Mouse (Mus musculus) embryonic stem cell, embryonic (primary cell): Measurements from ENCODE around the gene Fkbp1b.

ENCODE experiments used
- CTCF ChIA-PET, 4 experiments: fragments of 300-600 bp in 2 of 4; fragments of 350-600 bp in 2 of 4; sonication (Branson Sonifier 250); formaldehyde crosslinking; loops; one replicate each; lab custom pipeline; 2022; ENCODE audit warnings: inconsistent platforms in 2 of 4; lab: Charles Lee
- POLR2A ChIA-PET, 4 experiments: fragments of 300-600 bp in 2 of 4; fragments of 350-600 bp in 2 of 4; sonication (Branson Sonifier 250); formaldehyde crosslinking; loops; one replicate each; lab custom pipeline; 2022; ENCODE audit warnings: antibody characterized with exemption in 4 of 4, inconsistent platforms in 1 of 4; lab: Charles Lee

Fkbp1b gene

DNA sequence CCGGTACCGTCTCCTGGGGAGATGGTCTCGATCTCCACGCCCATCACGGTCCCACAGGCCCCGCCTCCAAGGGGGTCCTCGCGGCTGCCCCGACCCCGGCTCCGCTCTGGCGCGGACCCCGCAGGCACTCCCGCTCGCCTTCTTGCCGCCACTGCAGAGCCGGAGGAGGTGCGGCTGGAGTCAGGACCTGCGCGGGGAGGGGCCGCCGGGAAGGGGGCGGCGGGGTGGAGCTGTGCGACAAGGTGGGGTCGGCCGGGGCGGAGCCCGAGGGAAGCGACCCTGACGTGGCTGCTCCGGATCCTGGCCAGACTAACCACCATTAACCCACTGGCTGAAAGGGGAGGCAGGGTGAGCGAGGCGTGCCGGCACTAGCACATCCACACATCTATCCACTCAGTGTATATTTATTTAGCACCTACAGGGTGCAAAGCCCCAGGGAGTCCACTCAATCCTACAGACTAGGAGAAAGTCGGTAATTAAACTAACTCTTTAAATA is at the start of gene Fkbp1b:
Gene Fkbp1b (minus strand): TSS at position 200 of the 496 bp plus-strand sequence.
- ChIA-PET POLR2A (interaction anchor here in 3 of 4 experiments (0.6 to 3.5 kb wide), 20 partner anchors 8 to 485 kb away, joined by 3 to 33 read pairs (median 3); partner anchors contain the start of genes Sf3b6 (in 2 of the 3), Atad2b (in 1 of the 3), Fam228b (in 1 of the 3) and Mfsd2b (in 1 of the 3)), CTCF (interaction anchor here in 1 of 4 experiments (1.0 kb wide), 1 partner anchor 22 kb away, joined by 3 read pairs; no protein-coding TSS in a partner anchor)

DNA sequence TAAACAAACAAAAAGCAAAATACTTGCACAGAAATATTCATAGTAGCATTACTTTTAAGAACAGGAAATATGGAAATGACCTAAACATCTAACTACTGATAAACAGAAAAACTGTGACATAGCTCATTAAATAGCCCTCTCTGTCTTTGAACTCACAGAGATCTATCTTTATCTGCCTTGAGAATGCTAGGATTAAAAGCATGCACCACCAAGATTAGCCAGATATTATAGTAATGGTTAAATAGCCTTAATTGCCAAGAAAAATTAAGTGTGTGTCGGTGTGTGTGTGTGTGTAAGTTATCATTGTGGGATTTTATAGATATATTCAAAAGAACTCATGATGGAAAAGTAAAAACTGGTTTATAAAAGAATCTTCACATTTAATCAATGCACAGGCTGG is 48.5 kb upstream of the Fkbp1b start:
- CTCF ChIA-PET, result interaction anchor here in 1 of 4 experiments (1.0 kb wide), 1 partner anchor 27 kb away, joined by 4 read pairs; the partner anchor contains the start of gene Atad2b
- POLR2A ChIA-PET, result interaction anchor here in 2 of 4 experiments (0.6 to 21.5 kb wide), 8 partner anchors 4 to 37 kb away, joined by 3 to 357 read pairs (median 15); partner anchors contain the start of genes Atad2b (in 2 of the 2), Mfsd2b (in 1 of the 2) and Ubxn2a (in 1 of the 2)

DNA sequence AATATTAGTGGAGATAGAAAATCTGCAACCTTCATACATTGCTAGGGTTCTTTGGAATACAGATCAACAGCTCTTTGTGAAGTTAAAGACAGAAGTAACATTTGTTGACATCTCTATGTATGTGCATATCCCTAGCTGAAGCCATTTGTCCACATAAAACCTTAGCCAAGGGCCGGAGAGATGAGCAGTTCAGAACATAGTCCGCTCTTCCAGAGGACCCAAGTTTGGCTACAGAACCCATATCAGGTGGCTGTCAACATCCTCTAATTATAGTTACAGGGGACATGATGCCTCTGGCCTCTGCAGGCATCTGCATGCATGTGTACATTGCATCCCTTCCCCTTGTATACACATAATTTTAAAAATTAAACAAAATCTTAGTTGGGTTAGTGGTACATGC is 47.9 kb upstream of the Fkbp1b start:
- ChIA-PET CTCF (interaction anchor here in 3 of 4 experiments (0.6 to 1.0 kb wide), 3 partner anchors 18 to 123 kb away, joined by 4 to 5 read pairs (median 5); partner anchors contain the start of gene Atad2b (in 1 of the 3)), POLR2A (interaction anchor here (0.5 to 21.5 kb wide), 13 partner anchors 4 to 37 kb away, joined by 3 to 357 read pairs (median 6); partner anchors contain the start of genes Atad2b (in 2 of the 4), Mfsd2b (in 1 of the 4) and Ubxn2a (in 1 of the 4))

GRCm38 (mm10) chr12:4888739-4889138 is 47.3 kb upstream of the Fkbp1b start:
- CTCF ChIA-PET, result interaction anchor here in 2 of 4 experiments (0.6 kb wide), 2 partner anchors 18 to 117 kb away, joined by 5 to 7 read pairs; no protein-coding TSS in a partner anchor
- POLR2A ChIA-PET, result interaction anchor here (0.5 to 21.5 kb wide), 20 partner anchors 3 to 341 kb away, joined by 3 to 357 read pairs (median 4); partner anchors contain the start of genes Mfsd2b (in 2 of the 4), Atad2b (in 1 of the 4), Sf3b6 (in 1 of the 4) and Ubxn2a (in 1 of the 4)

GRCm38 (mm10) chr12:4886581-4886980 is 45.2 kb upstream of the Fkbp1b start:
- CTCF ChIA-PET, result interaction anchor here in 1 of 4 experiments (0.6 to 1.8 kb wide), 2 partner anchors 19 to 31 kb away, joined by 3 to 4 read pairs; partner anchors contain the start of gene Atad2b
- POLR2A ChIA-PET, result interaction anchor here (0.5 to 15.9 kb wide), 10 partner anchors 10 to 31 kb away, joined by 3 to 357 read pairs (median 4); partner anchors contain the start of genes Atad2b (in 1 of the 4), Mfsd2b (in 1 of the 4) and Ubxn2a (in 1 of the 4)

GRCm38 (mm10) chr12:4885062-4885461 is 43.7 kb upstream of the Fkbp1b start:
- POLR2A ChIA-PET, result interaction anchor here in 2 of 4 experiments (0.6 to 15.9 kb wide), 7 partner anchors 11 to 170 kb away, joined by 3 to 357 read pairs (median 3); partner anchors contain the start of genes Mfsd2b (in 2 of the 2), Atad2b (in 1 of the 2) and Ubxn2a (in 1 of the 2)
- CTCF ChIA-PET, result interaction anchor here in 2 of 4 experiments (0.6 to 1.8 kb wide), 2 partner anchors 8 to 32 kb away, joined by 3 to 4 read pairs; partner anchors contain the start of gene Atad2b (in 1 of the 2)

DNA sequence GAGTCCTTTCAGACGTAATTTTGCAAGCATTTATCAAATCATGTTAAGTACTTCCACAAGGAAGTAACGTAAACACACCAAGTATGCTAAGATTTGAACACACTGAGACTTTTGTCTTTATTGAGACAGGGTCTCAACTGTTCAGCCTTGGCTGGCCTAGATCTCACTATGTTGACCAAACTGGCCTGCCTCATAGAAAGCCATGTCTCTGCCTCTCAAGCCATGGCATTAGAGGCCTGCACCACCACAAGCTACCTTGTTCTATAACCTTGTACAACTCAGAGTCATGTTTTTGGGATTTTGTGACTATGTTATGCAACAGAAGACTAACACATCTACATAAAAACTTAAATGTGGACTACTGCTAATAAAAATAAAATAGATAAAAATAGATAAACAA is 40.7 kb upstream of the Fkbp1b start:
- ChIA-PET POLR2A (interaction anchor here in 3 of 4 experiments (0.9 to 15.9 kb wide), 13 partner anchors 8 to 35 kb away, joined by 3 to 357 read pairs (median 6); partner anchors contain the start of genes Mfsd2b (in 3 of the 3), Atad2b (in 1 of the 3) and Ubxn2a (in 1 of the 3)), CTCF (interaction anchor here in 1 of 4 experiments (1.1 kb wide), 1 partner anchor 36 kb away, joined by 5 read pairs; the partner anchor contains the start of gene Atad2b)

GRCm38 (mm10) chr12:4879048-4879447 is 37.7 kb upstream of the Fkbp1b start:
- POLR2A ChIA-PET, result interaction anchor here (0.7 to 15.9 kb wide), 30 partner anchors 9 to 62 kb away, joined by 3 to 357 read pairs (median 5); partner anchors contain the start of genes Atad2b (in 3 of the 4), Wdcp (in 2 of the 4), Sf3b6 (in 1 of the 4) and Ubxn2a (in 1 of the 4)

GRCm38 (mm10) chr12:4878296-4878783 is 36.9 kb upstream of the Fkbp1b start:
- CTCF ChIA-PET, result interaction anchor here in 3 of 4 experiments (0.8 to 2.9 kb wide), 4 partner anchors 27 to 40 kb away, joined by 3 to 22 read pairs (median 3); partner anchors contain the start of gene Atad2b (in 3 of the 3)
- POLR2A ChIA-PET, result interaction anchor here (0.6 to 15.9 kb wide), 27 partner anchors 8 to 64 kb away, joined by 3 to 357 read pairs (median 5); partner anchors contain the start of genes Atad2b (in 4 of the 4), Sf3b6 (in 1 of the 4), Ubxn2a (in 1 of the 4) and Wdcp (in 1 of the 4)

More at GRCm38 (mm10) chr12:4879048-4879447, 37.7 kb upstream of the Fkbp1b start:
- CTCF ChIA-PET, result interaction anchor here (0.8 to 2.9 kb wide), 8 partner anchors 11 to 39 kb away, joined by 3 to 22 read pairs (median 4); partner anchors contain the start of gene Atad2b (in 2 of the 4)

GRCm38 (mm10) chr12:4875623-4876022 is 34.2 kb upstream of the Fkbp1b start:
- ChIA-PET POLR2A (interaction anchor here in 3 of 4 experiments (0.5 to 6.3 kb wide), 17 partner anchors 9 to 198 kb away, joined by 3 to 102 read pairs (median 22); partner anchors contain the start of gene Atad2b (in 1 of the 3)), CTCF (interaction anchor here in 1 of 4 experiments (0.5 kb wide), 1 partner anchor 20 kb away, joined by 6 read pairs; no protein-coding TSS in a partner anchor)

GRCm38 (mm10) chr12:4874161-4874927 is 33.0 kb upstream of the Fkbp1b start, which contains the start of gene Mfsd2b:
TSS of gene Mfsd2b (minus strand) at chr12:4874359.
- CTCF ChIA-PET, result interaction anchor here (0.5 to 1.8 kb wide), 14 partner anchors 10 to 400 kb away, joined by 3 to 13 read pairs (median 5); partner anchors contain the start of genes Atad2b (in 3 of the 4), Gm3625 (in 1 of the 4) and Itsn2 (in 1 of the 4)
- POLR2A ChIA-PET, result interaction anchor here (0.6 to 6.3 kb wide), 58 partner anchors 8 to 282 kb away, joined by 3 to 102 read pairs (median 6); partner anchors contain the start of genes Atad2b (in 4 of the 4), Sf3b6 (in 2 of the 4), Fam228b (in 1 of the 4) and Fkbp1b (in 1 of the 4)

DNA sequence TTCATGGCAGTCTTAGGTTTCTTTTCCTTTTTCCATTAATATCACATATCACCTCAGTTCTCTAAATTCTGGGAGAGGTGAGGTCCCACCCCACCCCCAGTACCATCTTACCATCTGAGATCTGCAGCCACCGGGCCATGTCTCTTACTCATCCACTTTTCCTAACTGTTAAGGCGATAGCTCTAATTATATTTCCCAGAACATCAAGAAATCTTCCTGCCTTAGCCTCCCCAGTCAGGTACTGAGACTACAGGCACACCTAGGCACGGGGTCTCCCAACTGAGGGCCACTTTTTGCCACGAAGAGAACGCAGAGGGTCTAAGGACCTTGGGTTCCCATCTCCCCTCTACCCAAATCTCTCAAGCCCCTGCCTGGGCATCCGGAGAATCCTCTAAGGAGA is 32.1 kb upstream of the Fkbp1b start:
- CTCF ChIA-PET, result interaction anchor here in 3 of 4 experiments (0.6 to 1.8 kb wide), 10 partner anchors 9 to 257 kb away, joined by 3 to 13 read pairs (median 5); partner anchors contain the start of gene Atad2b (in 3 of the 3)
- POLR2A ChIA-PET, result interaction anchor here (0.5 to 6.3 kb wide), 48 partner anchors 9 to 1079 kb away, joined by 3 to 102 read pairs (median 7); partner anchors contain the start of genes Atad2b (in 3 of the 4), Fam228b (in 1 of the 4), Gm3625 (in 1 of the 4) and Itsn2 (in 1 of the 4)

- ChIA-PET POLR2A (interaction anchor here (0.7 to 6.3 kb wide), 20 partner anchors 10 to 280 kb away, joined by 3 to 102 read pairs (median 8); partner anchors contain the start of genes Atad2b (in 3 of the 4), Fam228b (in 1 of the 4), Gm3625 (in 1 of the 4) and Itsn2 (in 1 of the 4)), CTCF (interaction anchor here in 3 of 4 experiments (0.7 to 1.5 kb wide), 6 partner anchors 10 to 1564 kb away, joined by 3 to 8 read pairs (median 3); partner anchors contain the start of gene Atad2b (in 2 of the 3))
These were observed 31.6 kb upstream of the Fkbp1b start for GRCm38 (mm10) chr12:4872983-4873477.

- ChIA-PET CTCF (interaction anchor here (0.6 to 1.5 kb wide), 11 partner anchors 9 to 1563 kb away, joined by 3 to 8 read pairs (median 3); partner anchors contain the start of gene Atad2b (in 2 of the 4)), POLR2A (interaction anchor here (0.5 to 6.3 kb wide), 19 partner anchors 8 to 117 kb away, joined by 3 to 102 read pairs (median 4); partner anchors contain the start of genes Atad2b (in 2 of the 4), Fam228b (in 1 of the 4) and Pfn4 (in 1 of the 4))
These were observed 30.9 kb upstream of the Fkbp1b start for GRCm38 (mm10) chr12:4872273-4872672.

- CTCF ChIA-PET, result interaction anchor here in 2 of 4 experiments (0.6 to 1.5 kb wide), 4 partner anchors 8 to 47 kb away, joined by 3 to 8 read pairs (median 4); partner anchors contain the start of gene Atad2b (in 1 of the 2)
These were observed 29.9 kb upstream of the Fkbp1b start for GRCm38 (mm10) chr12:4871260-4871659.

More at GRCm38 (mm10) chr12:4871260-4871659, 29.9 kb upstream of the Fkbp1b start:
- POLR2A ChIA-PET, result interaction anchor here in 3 of 4 experiments (0.6 to 12.5 kb wide), 9 partner anchors 9 to 283 kb away, joined by 3 to 102 read pairs (median 5); partner anchors contain the start of gene Atad2b (in 2 of the 3)
